Mouse (Mus musculus): ENCODE results near the gene Il11ra1. TPM values are rescaled to one million over a fixed set of nuclear protein-coding genes. Genes with fewer than 3 reads are reported as not detected.
"Not testable (repeated sequence)": the region's sequence is repeated elsewhere in the genome, so short reads cannot be mapped to it uniquely, and the experiment has no call there.

Il11ra1 gene
- total RNA-seq (2017): 104 and 110 TPM in 2 replicates

- ATAC-seq (replicated peaks; ENCODE audit: low read depth, poor library complexity, severe bottlenecking): not testable (repeated sequence)
These were observed at the start of gene Il11ra1 for GRCm38 (mm10) chr4:41699783-41700182. Il11ra1 (plus strand) TSS chr4:41699989.

GRCm38 (mm10) chr4:41653296-41653695 lies 46.5 kb upstream of the Il11ra1 start:
- peak; percentile 91 for ATAC-seq (replicated peaks; ENCODE audit: low read depth, poor library complexity, severe bottlenecking)

GRCm38 (mm10) chr4:41653730-41654129 lies 46.1 kb upstream of the Il11ra1 start:
- no peak for ATAC-seq (replicated peaks; ENCODE audit: low read depth, poor library complexity, severe bottlenecking)

- peak; percentile 36; the same call in 1 of the 2 replicates for ATAC-seq (replicated peaks; ENCODE audit: low read depth, poor library complexity, severe bottlenecking)
These were observed 45.6 kb upstream of the Il11ra1 start for GRCm38 (mm10) chr4:41654217-41654616.

GRCm38 (mm10) chr4:41655525-41655924 lies 44.3 kb upstream of the Il11ra1 start:
- ATAC-seq (replicated peaks; ENCODE audit: low read depth, poor library complexity, severe bottlenecking): no peak

- no peak for ATAC-seq (replicated peaks; ENCODE audit: low read depth, poor library complexity, severe bottlenecking)
These were observed 41.0 kb upstream of the Il11ra1 start for GRCm38 (mm10) chr4:41658566-41659384.

GRCm38 (mm10) chr4:41659556-41659955 lies 40.2 kb upstream of the Il11ra1 start:
- no peak for ATAC-seq (replicated peaks; ENCODE audit: low read depth, poor library complexity, severe bottlenecking)

- no peak for ATAC-seq (replicated peaks; ENCODE audit: low read depth, poor library complexity, severe bottlenecking)
These were observed 38.8 kb upstream of the Il11ra1 start for GRCm38 (mm10) chr4:41660851-41661430.

- ATAC-seq (replicated peaks; ENCODE audit: low read depth, poor library complexity, severe bottlenecking): no peak
These were observed 37.1 kb upstream of the Il11ra1 start for GRCm38 (mm10) chr4:41662723-41663122.

- ATAC-seq (replicated peaks; ENCODE audit: low read depth, poor library complexity, severe bottlenecking): no peak
These were observed 36.2 kb upstream of the Il11ra1 start for GRCm38 (mm10) chr4:41663614-41664013.

GRCm38 (mm10) chr4:41664533-41664932 lies 35.3 kb upstream of the Il11ra1 start:
- ATAC-seq (replicated peaks; ENCODE audit: low read depth, poor library complexity, severe bottlenecking): no peak

GRCm38 (mm10) chr4:41665009-41665675 lies 34.6 kb upstream of the Il11ra1 start:
- no peak for ATAC-seq (replicated peaks; ENCODE audit: low read depth, poor library complexity, severe bottlenecking)

- ATAC-seq (replicated peaks; ENCODE audit: low read depth, poor library complexity, severe bottlenecking): no peak
These were observed 33.1 kb upstream of the Il11ra1 start for GRCm38 (mm10) chr4:41666646-41667045.

GRCm38 (mm10) chr4:41670836-41671235 lies 29.0 kb upstream of the Il11ra1 start:
- ATAC-seq (replicated peaks; ENCODE audit: low read depth, poor library complexity, severe bottlenecking): no peak

GRCm38 (mm10) chr4:41671500-41671899 lies 28.3 kb upstream of the Il11ra1 start:
- no peak for ATAC-seq (replicated peaks; ENCODE audit: low read depth, poor library complexity, severe bottlenecking)

- no peak for ATAC-seq (replicated peaks; ENCODE audit: low read depth, poor library complexity, severe bottlenecking)
These were observed 27.8 kb upstream of the Il11ra1 start for GRCm38 (mm10) chr4:41671963-41672480.

GRCm38 (mm10) chr4:41672522-41672963 lies 27.2 kb upstream of the Il11ra1 start:
- no peak for ATAC-seq (replicated peaks; ENCODE audit: low read depth, poor library complexity, severe bottlenecking)

- no peak for ATAC-seq (replicated peaks; ENCODE audit: low read depth, poor library complexity, severe bottlenecking)
These were observed 26.6 kb upstream of the Il11ra1 start for GRCm38 (mm10) chr4:41673186-41673585.

GRCm38 (mm10) chr4:41676248-41677005 lies 23.4 kb upstream of the Il11ra1 start:
- 0 out of 2 replicates have a peak, but pooled peaks have one; percentile 19 for ATAC-seq (replicated peaks; ENCODE audit: low read depth, poor library complexity, severe bottlenecking)
